In genomic region chr2:160070441-160070840, GRCm38 (mm10) we compare ENCODE assay signal across 23 mouse cellular contexts.
DNase-seq lines count a peak whose midpoint lies in the region; ATAC-seq and TF ChIP-seq lines count a peak whose summit lies in the region.
"Had no signal": no experiment of that assay in that cellular context is flagged by ENCODE, and none has a peak within 500 bp of the region (broad histone marks: within the 10 kb centered on the region; RNA-seq: fewer than 3 reads in every experiment).

No protein-coding gene starts in this region.

- WGBS in liver, embryonic 14.5 days (ENCODE audit: insufficient replicate concordance): 25% methylated on average over 2 of the region's 2 CpGs
- 47% methylated on average over 2 of the region's 2 CpGs for WGBS in liver, embryonic 12.5 days (ENCODE audit: insufficient replicate concordance)

- H3K9me3 ChIP-seq in liver, embryonic 14.5 days (ENCODE audit: control insufficient read depth, low read length): no peaks in the 10 kb centered on the region
- H3K9me3 ChIP-seq in liver, embryonic 12.5 days (replicated peaks): no peaks in the 10 kb centered on the region
- H3K9me3 ChIP-seq: embryonic facial prominence, embryonic 13.5 days; heart, embryonic 10.5 days; hindbrain, embryonic 13.5 days; limb, embryonic 15.5 days; midbrain, embryonic 13.5 days; neural tube, embryonic 15.5 days had no signal

- DNase-seq in liver, embryonic 14.5 days (ENCODE audit: low read depth in 3 of 3, low spot score in 3 of 3): peak in 2 of 3 experiments; percentile 16 to 31
- peak; percentile 14 for DNase-seq in brain, adult 2 months (ENCODE audit: low read depth, low spot score)
- DNase-seq in monocyte, adult 2 months (ENCODE audit: low read depth in 1 of 2, low spot score in 2 of 2): peak; percentile 44 to 59
- DNase-seq in ovary, postnatal 14 days (ENCODE audit: low spot score): no peak
- DNase-seq in MN1 (ENCODE audit: low spot score): no peak
- DNase-seq: adrenal gland, postnatal 10 days; cerebellum, adult 9-10 months; gastrocnemius, postnatal 36 days; heart, postnatal 10 days; kidney, adult 9 months; kidney, postnatal 25 days; right cerebral cortex, postnatal 14 days had no signal

- TF ChIP-seq CTCF in liver, embryonic 14.5 days (IDR thresholded peaks at IDR 0.05; ENCODE audit: low read depth): no peak

- H3K4me3 ChIP-seq in liver, embryonic 14.5 days (ENCODE audit: insufficient read depth in 1 of 2, low read depth in 2 of 2, low read length in 2 of 2): no peak overlapping the region
- no peak overlapping the region for H3K4me3 ChIP-seq in liver, embryonic 12.5 days
- H3K4me3 ChIP-seq: embryonic facial prominence, embryonic 13.5 days; heart, embryonic 10.5 days; hindbrain, embryonic 13.5 days; limb, embryonic 15.5 days; midbrain, embryonic 13.5 days; neural tube, embryonic 15.5 days had no signal

- H3K4me2 ChIP-seq in liver, embryonic 14.5 days (ENCODE audit: low read depth): no peak overlapping the region
- H3K4me2 ChIP-seq in liver, embryonic 12.5 days: no peak overlapping the region
- H3K4me2 ChIP-seq: embryonic facial prominence, embryonic 13.5 days; hindbrain, embryonic 13.5 days; limb, embryonic 15.5 days; midbrain, embryonic 13.5 days; neural tube, embryonic 15.5 days had no signal

- no peak overlapping the region for H3K9ac ChIP-seq in liver, embryonic 14.5 days (replicated peaks)
- H3K9ac ChIP-seq in liver, embryonic 12.5 days: no peak overlapping the region
- H3K9ac ChIP-seq: embryonic facial prominence, embryonic 13.5 days; hindbrain, embryonic 13.5 days; limb, embryonic 15.5 days; midbrain, embryonic 13.5 days; neural tube, embryonic 15.5 days had no signal

- TF ChIP-seq EP300 in liver, embryonic 14.5 days (IDR thresholded peaks at IDR 0.05; ENCODE audit: low read depth): no peak

- no peaks in the 10 kb centered on the region for H3K36me3 ChIP-seq in liver, embryonic 14.5 days (replicated peaks; ENCODE audit: control insufficient read depth, insufficient read depth, low read depth)
- H3K36me3 ChIP-seq in liver, embryonic 12.5 days: no peaks in the 10 kb centered on the region
- H3K36me3 ChIP-seq: embryonic facial prominence, embryonic 13.5 days; heart, embryonic 10.5 days; hindbrain, embryonic 13.5 days; limb, embryonic 15.5 days; midbrain, embryonic 13.5 days; neural tube, embryonic 15.5 days had no signal

- no peaks in the 10 kb centered on the region; a peak in 1 of 4 replicates for H3K4me1 ChIP-seq in liver, embryonic 14.5 days (replicated peaks; ENCODE audit: control insufficient read depth in 2 of 2, insufficient read depth in 2 of 2, low read length in 1 of 2)
- no peaks in the 10 kb centered on the region for H3K4me1 ChIP-seq in liver, embryonic 12.5 days
- H3K4me1 ChIP-seq: midbrain, embryonic 13.5 days had no signal

- ATAC-seq in liver, embryonic 14.5 days (ENCODE audit: insufficient read depth): no peak
- no peak for ATAC-seq in liver, embryonic 12.5 days
- peak; percentile 92 for ATAC-seq in granulocyte monocyte progenitor cell, adult 5-6 weeks (replicated peaks; ENCODE audit: poor library complexity, severe bottlenecking)
- ATAC-seq: forebrain, embryonic 14.5 days; inflammation-experienced regulatory T-cells, adult 6 months; midbrain, embryonic 13.5 days had no signal

- no peak overlapping the region for H3K27ac ChIP-seq in liver, embryonic 14.5 days
- no peak overlapping the region for H3K27ac ChIP-seq in liver, embryonic 12.5 days
- H3K27ac ChIP-seq: embryonic facial prominence, embryonic 13.5 days; heart, embryonic 10.5 days; hindbrain, embryonic 13.5 days; limb, embryonic 15.5 days; midbrain, embryonic 13.5 days; neural tube, embryonic 15.5 days; stomach, postnatal 0 days had no signal

- H3K27me3 ChIP-seq in liver, embryonic 14.5 days (ENCODE audit: control insufficient read depth, insufficient read depth, low read length): no peaks in the 10 kb centered on the region
- no peaks in the 10 kb centered on the region for H3K27me3 ChIP-seq in liver, embryonic 12.5 days (replicated peaks)
- H3K27me3 ChIP-seq: embryonic facial prominence, embryonic 13.5 days; hindbrain, embryonic 13.5 days; limb, embryonic 15.5 days; midbrain, embryonic 13.5 days; neural tube, embryonic 15.5 days had no signal

Comparison
In these comparisons a context has a peak if more than half of its experiments do, and no peak if none do; other contexts are left out.
1. DNase-seq: peak in liver, embryonic 14.5 days (2 of 3), brain, adult 2 months (single experiment) and monocyte, adult 2 months (2 of 2); none in ovary, postnatal 14 days (single experiment) and MN1 (single experiment).